Mouse (Mus musculus): ENCODE measurements around the gene Otud7b. TPM values are rescaled to one million over a fixed set of nuclear protein-coding genes. Genes with fewer than 3 reads are reported as not detected.

Gene Otud7b
- polyA plus RNA-seq, 1 experiment from 2014 or later: 7.4 TPM

GRCm38 (mm10) chr3:96102100-96102872 lies 2.0 kb upstream of the Otud7b start:
- Histone ChIP-seq H3K36me3 (replicated peaks; ENCODE audit: insufficient read depth, low read length) (no peaks in the 10 kb centered on the region), H3K27me3 (ENCODE audit: insufficient read depth, low read length) (no peaks in the 10 kb centered on the region), H3K4me1 (ENCODE audit: insufficient read depth) (peaks cover 22% of the 10 kb centered on the region), H3K27ac (ENCODE audit: low read depth) (no peak overlapping the region), H3K9ac (replicated peaks) (peak overlapping the region; percentile 41; the same call in 1 of the 2 replicates), H3K9me3 (ENCODE audit: low read length) (no peaks in the 10 kb centered on the region), H3K4me2 (ENCODE audit: low read depth, low read length) (peak overlapping the region; percentile 64), H3K4me3 (ENCODE audit: low read depth, low read length) (peak overlapping the region; percentile 37; the same call in 1 of the 2 replicates)
- WGBS (ENCODE audit: insufficient replicate concordance): 24% methylated on average over 14 of the region's 14 CpGs
- no peak for ATAC-seq
- peak; percentile 75 for DNase-seq
- TF ChIP-seq CTCF (IDR thresholded peaks at IDR 0.05; ENCODE audit: low read depth): no peak
- TF ChIP-seq EP300 (IDR thresholded peaks at IDR 0.05; ENCODE audit: low read depth): no peak

GRCm38 (mm10) chr3:96103901-96104260 lies 446 bp upstream of the Otud7b start:
- ATAC-seq: peak; percentile 9
- H3K9me3 ChIP-seq (ENCODE audit: low read length): no peaks in the 10 kb centered on the region

GRCm38 (mm10) chr3:96105232-96105747 lies 963 bp downstream of the Otud7b start:
- Histone ChIP-seq H3K4me3 (ENCODE audit: low read depth, low read length) (peak overlapping the region; percentile 89), H3K4me2 (ENCODE audit: low read depth, low read length) (peak overlapping the region; percentile 92), H3K36me3 (replicated peaks; ENCODE audit: insufficient read depth, low read length) (peaks cover 3% of the 10 kb centered on the region; the same call in 1 of the 2 replicates), H3K27ac (ENCODE audit: low read depth) (peak overlapping the region; percentile 91), H3K4me1 (ENCODE audit: insufficient read depth) (peaks cover 18% of the 10 kb centered on the region), H3K9ac (replicated peaks) (peak overlapping the region; percentile 89), H3K9me3 (ENCODE audit: low read length) (no peaks in the 10 kb centered on the region), H3K27me3 (ENCODE audit: insufficient read depth, low read length) (no peaks in the 10 kb centered on the region)
- ATAC-seq: 0 out of 2 replicates have a peak, but pooled peaks have one; percentile 28
- WGBS (ENCODE audit: insufficient replicate concordance): 7% methylated on average over 10 of the region's 10 CpGs
- TF ChIP-seq CTCF (IDR thresholded peaks at IDR 0.05; ENCODE audit: low read depth) (no peak), EP300 (IDR thresholded peaks at IDR 0.05; ENCODE audit: low read depth) (no peak)
- no peak for DNase-seq

More at GRCm38 (mm10) chr3:96103901-96104260, 446 bp upstream of the Otud7b start:
- H3K27me3 ChIP-seq (ENCODE audit: insufficient read depth, low read length): no peaks in the 10 kb centered on the region
- no peaks in the 10 kb centered on the region for H3K36me3 ChIP-seq (replicated peaks; ENCODE audit: insufficient read depth, low read length)
- WGBS (ENCODE audit: insufficient replicate concordance): 3% methylated on average over 8 of the region's 8 CpGs
- TF ChIP-seq EP300 (IDR thresholded peaks at IDR 0.05; ENCODE audit: low read depth) (no peak), CTCF (IDR thresholded peaks at IDR 0.05; ENCODE audit: low read depth) (no peak)
- H3K27ac ChIP-seq (ENCODE audit: low read depth): peak overlapping the region; percentile 91
- H3K4me2 ChIP-seq (ENCODE audit: low read depth, low read length): peak overlapping the region; percentile 92
- H3K4me1 ChIP-seq (ENCODE audit: insufficient read depth): peaks cover 20% of the 10 kb centered on the region
- H3K9ac ChIP-seq (replicated peaks): peak overlapping the region; percentile 89
- peak overlapping the region; percentile 89 for H3K4me3 ChIP-seq (ENCODE audit: low read depth, low read length)
- DNase-seq: no peak

- Histone ChIP-seq H3K4me1 (ENCODE audit: insufficient read depth) (peaks cover 18% of the 10 kb centered on the region), H3K27me3 (ENCODE audit: insufficient read depth, low read length) (no peaks in the 10 kb centered on the region), H3K9me3 (ENCODE audit: low read length) (no peaks in the 10 kb centered on the region), H3K4me2 (ENCODE audit: low read depth, low read length) (peak overlapping the region; percentile 92), H3K36me3 (replicated peaks; ENCODE audit: insufficient read depth, low read length) (peaks cover 3% of the 10 kb centered on the region; the same call in 1 of the 2 replicates), H3K27ac (ENCODE audit: low read depth) (no peak overlapping the region), H3K4me3 (ENCODE audit: low read depth, low read length) (peak overlapping the region; percentile 89; the same call in 1 of the 2 replicates), H3K9ac (replicated peaks) (no peak overlapping the region)
- WGBS (ENCODE audit: insufficient replicate concordance): 79% methylated on average over 4 of the region's 4 CpGs
- no peak for ATAC-seq
- TF ChIP-seq EP300 (IDR thresholded peaks at IDR 0.05; ENCODE audit: low read depth) (no peak), CTCF (IDR thresholded peaks at IDR 0.05; ENCODE audit: low read depth) (no peak)
- DNase-seq: no peak
Measured at GRCm38 (mm10) chr3:96106151-96106550, 1.8 kb downstream of the Otud7b start.

GRCm38 (mm10) chr3:96108315-96108714 lies 4.0 kb downstream of the Otud7b start:
- DNase-seq (no peak), ATAC-seq (no peak)
- Histone ChIP-seq H3K4me3 (ENCODE audit: low read depth, low read length) (no peak overlapping the region), H3K9me3 (ENCODE audit: low read length) (no peaks in the 10 kb centered on the region), H3K27me3 (ENCODE audit: insufficient read depth, low read length) (no peaks in the 10 kb centered on the region), H3K4me2 (ENCODE audit: low read depth, low read length) (no peak overlapping the region), H3K36me3 (replicated peaks; ENCODE audit: insufficient read depth, low read length) (peaks cover 3% of the 10 kb centered on the region; the same call in 1 of the 2 replicates), H3K27ac (ENCODE audit: low read depth) (no peak overlapping the region), H3K9ac (replicated peaks) (no peak overlapping the region), H3K4me1 (ENCODE audit: insufficient read depth) (peaks cover 10% of the 10 kb centered on the region; the same call in 1 of the 2 replicates)
- TF ChIP-seq EP300 (IDR thresholded peaks at IDR 0.05; ENCODE audit: low read depth) (no peak), CTCF (IDR thresholded peaks at IDR 0.05; ENCODE audit: low read depth) (no peak)
- WGBS (ENCODE audit: insufficient replicate concordance): 91% methylated on average over 3 of the region's 3 CpGs

- H3K9me3 ChIP-seq (ENCODE audit: low read length): no peaks in the 10 kb centered on the region
- DNase-seq (no peak), ATAC-seq (no peak)
- no peak overlapping the region for H3K4me3 ChIP-seq (ENCODE audit: low read depth, low read length)
- H3K27ac ChIP-seq (ENCODE audit: low read depth): no peak overlapping the region
- no peak overlapping the region for H3K9ac ChIP-seq (replicated peaks)
- H3K4me1 ChIP-seq (ENCODE audit: insufficient read depth): 0 out of 2 replicates have a peak, but pooled peaks cover 4% of the 10 kb centered on the region
- H3K36me3 ChIP-seq (replicated peaks; ENCODE audit: insufficient read depth, low read length): peaks cover 3% of the 10 kb centered on the region; the same call in 1 of the 2 replicates
- no peak for TF ChIP-seq EP300 (IDR thresholded peaks at IDR 0.05; ENCODE audit: low read depth)
- TF ChIP-seq CTCF (IDR thresholded peaks at IDR 0.05; ENCODE audit: low read depth): no peak
- H3K27me3 ChIP-seq (ENCODE audit: insufficient read depth, low read length): no peaks in the 10 kb centered on the region
- WGBS (ENCODE audit: insufficient replicate concordance): 67% methylated on average over 3 of the region's 3 CpGs
- H3K4me2 ChIP-seq (ENCODE audit: low read depth, low read length): no peak overlapping the region
Measured at GRCm38 (mm10) chr3:96113251-96113650, 8.9 kb downstream of the Otud7b start.
